Mouse (Mus musculus): ENCODE data around the gene Ptprn2. TPM values are rescaled to one million over a fixed set of nuclear protein-coding genes. Genes with fewer than 3 reads are reported as not detected.

The Ptprn2 gene
- total RNA-seq, 2 experiments from 2014 or later: 296 to 297 TPM

DNA sequence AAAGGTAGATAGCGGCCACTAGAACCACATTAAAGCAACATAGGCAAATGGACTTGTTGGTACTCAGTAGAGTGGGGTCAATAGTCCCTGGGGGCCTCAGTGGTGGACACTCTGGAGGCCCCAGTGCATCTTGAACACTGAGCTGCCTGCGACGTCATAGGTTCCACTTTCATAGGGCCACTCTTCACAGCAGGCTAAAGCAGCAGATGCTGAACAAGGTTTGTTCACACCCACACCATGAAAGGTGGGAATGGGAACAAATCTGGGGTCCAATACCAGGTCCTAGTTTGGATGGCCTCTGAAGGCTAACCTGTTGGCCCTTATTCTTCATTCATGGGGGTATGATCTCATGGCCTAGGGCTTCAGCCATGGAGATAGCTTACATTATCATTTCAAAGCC lies 641.6 kb downstream of the Ptprn2 start:
- DNase-seq (ENCODE audit: low spot score in 2 of 2): no peak

DNA sequence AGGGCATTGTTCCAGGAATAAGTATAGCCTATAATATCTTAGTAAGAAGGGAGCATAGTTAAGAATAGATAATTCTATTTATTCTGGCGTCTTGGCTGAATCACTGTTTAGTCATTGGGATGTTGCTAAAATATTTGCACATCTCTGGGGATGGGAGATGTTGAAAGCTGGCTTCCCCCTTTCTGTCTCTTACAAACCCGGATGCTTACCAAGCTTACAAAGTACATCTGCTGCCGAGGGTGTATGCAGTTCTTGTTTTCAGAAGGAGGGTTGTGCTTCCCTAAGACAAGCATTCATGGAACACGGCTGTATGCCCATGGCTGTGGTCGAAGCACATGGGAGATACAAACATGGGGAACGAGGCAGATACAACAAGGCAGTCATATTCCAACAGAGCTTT lies 642.0 kb downstream of the Ptprn2 start:
- peak in 1 of 2 experiments; percentile 37 for DNase-seq (ENCODE audit: low spot score in 2 of 2)

DNA sequence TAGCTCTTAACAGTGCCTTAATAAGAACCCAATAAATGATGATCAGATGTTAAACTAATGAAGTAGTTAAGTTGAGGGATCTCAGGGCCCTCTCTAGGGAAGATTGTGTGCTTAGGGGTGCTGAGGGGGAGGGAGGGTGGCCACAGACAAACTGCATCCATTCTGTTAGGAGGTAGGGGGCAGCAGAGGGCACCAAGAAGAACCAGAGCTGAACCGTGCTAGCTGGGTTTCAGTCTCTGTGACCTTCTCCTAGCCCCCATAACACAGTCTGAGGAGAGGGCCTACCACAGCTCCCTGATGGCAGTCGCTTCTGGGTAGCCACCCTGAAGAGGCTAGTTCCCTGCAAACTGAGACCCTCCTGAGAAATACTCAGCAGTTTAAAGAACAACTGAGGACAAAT lies 646.6 kb downstream of the Ptprn2 start:
- DNase-seq (ENCODE audit: low spot score in 2 of 2): no peak

DNA sequence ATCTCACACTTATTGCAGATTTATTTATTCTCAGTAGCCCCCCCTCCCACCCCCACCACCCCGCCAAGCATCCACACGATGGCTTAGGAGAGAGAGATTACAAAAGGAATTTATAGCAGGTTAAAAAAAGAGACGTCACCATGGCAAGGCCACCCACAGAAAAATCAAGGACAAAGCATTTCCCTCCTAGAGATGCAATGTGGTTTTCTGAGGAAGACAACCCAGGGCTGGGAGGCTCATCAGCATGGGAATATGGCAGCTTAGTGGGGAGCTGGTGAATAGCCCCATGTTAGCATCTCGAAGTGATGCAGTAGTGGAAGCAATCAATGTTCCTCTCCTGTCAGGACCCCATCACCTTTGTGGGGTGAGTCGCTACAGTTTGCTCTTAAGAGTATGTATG lies 649.7 kb downstream of the Ptprn2 start:
- DNase-seq (ENCODE audit: low spot score in 2 of 2): no peak

DNA sequence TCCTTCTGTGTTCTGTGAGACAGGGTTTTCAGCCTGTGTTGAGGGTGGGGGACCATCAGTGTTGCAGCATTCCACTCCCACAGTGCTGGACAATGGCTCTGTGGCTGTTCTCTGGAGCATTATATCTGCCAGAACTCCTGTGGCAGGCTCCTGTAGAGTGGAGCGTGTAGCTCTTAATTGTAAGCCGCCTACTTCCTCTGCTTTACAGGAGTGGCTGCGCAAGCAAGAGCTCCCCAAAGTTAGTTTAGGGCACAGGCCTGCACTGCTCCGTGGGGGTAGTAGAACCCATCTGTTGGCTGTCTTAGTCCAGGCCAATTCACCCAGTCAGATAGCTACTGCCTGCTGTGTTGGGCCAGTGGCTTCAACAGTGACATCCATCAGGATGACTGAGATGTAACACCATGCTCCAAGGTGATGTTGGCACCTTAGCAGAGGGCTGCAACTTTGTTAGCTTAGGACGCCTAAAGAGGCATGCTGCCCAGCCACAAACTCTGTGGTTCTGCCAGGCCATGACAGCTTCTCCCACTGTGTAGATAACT lies 651.0 kb downstream of the Ptprn2 start:
- DNase-seq (ENCODE audit: low spot score in 2 of 2): no peak

DNA sequence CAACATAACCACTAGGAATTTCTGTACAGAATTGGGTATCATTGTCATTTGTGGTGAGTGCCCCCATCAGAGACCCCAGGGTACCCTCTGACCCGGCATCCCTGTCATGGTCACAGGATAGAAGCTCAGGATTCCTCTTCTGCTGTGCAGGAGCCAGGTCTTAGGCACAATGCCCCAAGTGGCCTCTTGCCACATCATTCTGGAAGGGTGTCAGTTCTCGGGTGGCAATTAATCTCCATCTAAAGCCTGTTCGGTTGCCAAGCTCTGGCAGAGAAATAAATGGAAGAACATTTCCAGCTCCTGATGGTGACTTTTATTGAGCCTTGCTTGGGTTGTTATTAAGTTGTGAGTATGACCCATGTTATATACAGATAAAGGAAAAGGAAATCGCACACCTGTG lies 655.4 kb downstream of the Ptprn2 start:
- no peak for DNase-seq (ENCODE audit: low spot score in 2 of 2)

DNA sequence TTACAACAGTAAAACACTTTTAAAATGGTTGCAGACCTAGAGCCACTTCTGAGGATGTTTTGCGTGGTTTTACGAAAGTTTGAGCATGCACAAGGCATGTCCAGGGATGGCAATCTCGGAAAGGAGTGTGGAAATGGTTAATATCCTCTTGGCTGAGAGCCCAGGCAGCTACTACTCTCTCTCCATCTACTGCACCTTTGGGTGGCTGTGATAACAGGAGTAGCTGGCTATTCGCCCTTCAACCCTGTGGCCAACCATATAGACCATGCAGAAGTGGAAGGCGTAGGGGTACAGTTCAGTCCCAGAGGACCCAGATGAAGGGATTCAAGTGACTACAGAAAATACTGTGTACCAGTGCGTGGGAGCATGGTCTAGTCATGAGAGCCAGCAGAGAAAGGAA lies 655.9 kb downstream of the Ptprn2 start:
- no peak for DNase-seq (ENCODE audit: low spot score in 2 of 2)

DNA sequence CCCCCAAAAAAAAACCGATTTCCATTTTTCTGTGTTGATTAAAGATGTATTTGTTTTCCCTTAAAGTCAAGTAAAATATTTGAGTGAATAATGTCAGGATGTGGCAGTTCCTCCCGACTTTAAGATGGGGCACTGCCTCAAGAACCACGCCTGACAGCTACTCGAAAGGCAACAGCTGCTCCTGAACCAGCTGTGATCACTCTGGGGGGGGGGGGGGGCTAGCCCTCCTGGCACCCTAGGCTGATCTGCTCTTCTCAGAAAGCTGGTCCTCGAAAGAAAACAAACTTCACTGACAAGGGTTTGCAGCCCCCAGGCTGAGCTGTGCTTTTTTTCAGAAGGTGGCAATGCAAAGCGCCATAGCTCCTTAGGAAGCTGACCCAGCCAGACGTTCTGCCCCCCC lies 663.7 kb downstream of the Ptprn2 start:
- DNase-seq (ENCODE audit: low spot score in 2 of 2): no peak

DNA sequence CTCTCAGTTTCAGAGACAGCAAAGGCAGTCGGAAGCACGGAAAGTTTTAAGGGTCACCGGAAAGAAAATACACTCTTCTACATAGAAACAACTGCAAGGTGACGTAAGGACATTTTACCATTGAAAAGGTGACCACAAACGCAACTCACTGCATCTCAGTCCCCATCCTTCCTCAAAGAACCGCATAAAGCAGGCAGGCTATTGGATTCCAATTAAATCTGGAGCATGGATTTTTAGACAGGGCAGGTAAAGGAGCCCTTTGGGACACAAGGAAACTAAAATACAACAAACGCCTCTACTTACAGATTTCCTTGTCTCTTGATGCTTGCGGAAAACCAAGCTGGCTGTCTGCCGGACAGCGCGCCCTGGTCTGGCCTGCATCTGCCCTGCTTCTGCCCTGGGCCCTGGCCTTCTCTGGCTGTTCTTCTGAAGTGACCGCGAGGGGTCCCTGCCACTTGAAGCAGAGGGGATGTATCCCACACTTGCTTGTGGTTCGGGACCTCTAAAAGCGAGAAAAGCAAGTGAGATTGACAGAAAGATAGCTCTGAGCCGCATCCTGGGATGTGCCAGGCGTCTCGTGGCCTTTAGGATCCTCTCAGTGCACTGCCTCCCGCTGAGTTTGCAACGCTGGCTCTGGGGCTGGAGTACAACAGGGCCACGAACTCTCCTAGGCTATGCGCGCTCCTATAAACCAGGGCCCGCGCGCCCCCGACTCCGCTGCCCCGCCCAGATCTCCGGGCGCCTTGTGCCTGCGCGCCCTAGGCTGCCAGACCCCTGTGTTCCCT lies 665.3 kb downstream of the Ptprn2 start:
- no peak for DNase-seq (ENCODE audit: low spot score in 2 of 2)

DNA sequence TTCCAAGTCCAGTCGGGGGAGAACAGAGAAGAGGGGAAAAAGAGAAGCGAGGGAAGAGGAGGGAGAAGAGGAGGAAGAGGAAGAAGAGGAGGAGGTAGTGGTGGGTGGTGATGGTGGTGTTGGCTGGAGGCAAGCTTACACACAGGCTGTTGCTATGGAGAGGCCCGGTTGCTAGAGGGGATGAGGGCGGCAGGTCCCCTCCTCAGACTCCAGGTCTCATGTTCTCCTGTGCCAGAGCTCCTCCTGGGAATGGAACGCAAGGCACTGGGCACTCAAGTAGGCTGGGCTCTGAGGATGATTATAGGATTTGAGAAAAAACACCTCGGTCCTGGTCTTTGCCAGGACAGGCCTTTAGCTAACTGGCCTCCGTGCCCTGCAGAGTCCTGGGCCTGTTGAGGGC lies 666.1 kb downstream of the Ptprn2 start:
- DNase-seq (ENCODE audit: low spot score in 2 of 2): no peak

DNA sequence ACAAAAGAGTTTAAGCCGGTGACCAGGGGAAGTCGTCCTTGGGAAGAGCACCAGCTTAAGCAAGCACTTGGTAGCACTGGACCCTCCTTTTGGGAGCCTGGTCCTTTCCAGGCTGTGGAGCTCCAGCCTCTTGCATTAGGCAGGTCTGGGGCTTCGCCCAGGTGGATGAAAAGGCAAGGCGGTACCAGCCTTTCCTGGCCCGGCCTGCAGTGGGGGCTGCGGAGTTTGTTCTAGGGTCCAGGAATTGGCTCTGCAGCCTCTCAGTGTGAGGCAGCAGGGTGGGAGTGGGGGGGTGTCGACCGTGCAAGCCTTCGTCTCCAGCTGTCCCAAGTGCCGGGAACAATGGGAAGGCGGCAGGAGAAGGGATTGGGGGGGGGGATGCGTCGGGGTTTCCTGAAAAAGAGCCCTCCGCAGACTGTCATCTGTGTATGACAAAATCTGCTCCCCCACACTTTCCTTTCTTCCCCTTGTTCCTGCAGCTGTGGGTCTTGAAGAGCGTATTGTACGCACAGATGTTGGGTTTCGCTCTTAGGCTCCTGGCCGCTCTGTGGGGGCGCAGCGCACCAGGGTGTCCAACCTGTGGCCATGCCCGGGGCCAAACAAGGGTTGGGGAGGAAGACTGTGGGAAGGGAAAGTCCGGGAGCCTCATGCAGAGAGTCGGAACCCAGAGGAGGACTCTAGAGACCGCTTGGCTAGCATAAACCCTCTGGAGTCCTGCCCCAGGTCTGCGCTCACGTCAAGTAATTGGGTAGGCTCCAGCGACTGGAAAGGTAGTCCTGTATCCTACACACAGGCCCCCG lies 667.0 kb downstream of the Ptprn2 start:
- no peak for DNase-seq (ENCODE audit: low spot score in 2 of 2)

DNA sequence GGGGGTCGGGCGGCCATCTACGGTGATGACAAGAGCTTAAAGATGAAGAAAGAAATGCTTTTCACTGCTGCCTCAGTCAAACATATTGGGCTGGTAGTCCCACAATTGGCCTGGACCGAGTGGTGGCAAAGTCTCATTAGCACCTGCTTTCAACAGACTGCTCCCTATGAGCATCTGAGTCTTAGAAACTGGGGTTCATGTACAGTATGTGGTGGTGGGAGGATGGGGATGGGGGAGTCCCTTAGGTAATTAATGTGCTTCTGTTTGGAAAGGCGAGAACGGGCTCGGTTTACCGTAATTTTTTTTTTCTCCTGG lies 667.6 kb downstream of the Ptprn2 start:
- DNase-seq (ENCODE audit: low spot score in 2 of 2): no peak

DNA sequence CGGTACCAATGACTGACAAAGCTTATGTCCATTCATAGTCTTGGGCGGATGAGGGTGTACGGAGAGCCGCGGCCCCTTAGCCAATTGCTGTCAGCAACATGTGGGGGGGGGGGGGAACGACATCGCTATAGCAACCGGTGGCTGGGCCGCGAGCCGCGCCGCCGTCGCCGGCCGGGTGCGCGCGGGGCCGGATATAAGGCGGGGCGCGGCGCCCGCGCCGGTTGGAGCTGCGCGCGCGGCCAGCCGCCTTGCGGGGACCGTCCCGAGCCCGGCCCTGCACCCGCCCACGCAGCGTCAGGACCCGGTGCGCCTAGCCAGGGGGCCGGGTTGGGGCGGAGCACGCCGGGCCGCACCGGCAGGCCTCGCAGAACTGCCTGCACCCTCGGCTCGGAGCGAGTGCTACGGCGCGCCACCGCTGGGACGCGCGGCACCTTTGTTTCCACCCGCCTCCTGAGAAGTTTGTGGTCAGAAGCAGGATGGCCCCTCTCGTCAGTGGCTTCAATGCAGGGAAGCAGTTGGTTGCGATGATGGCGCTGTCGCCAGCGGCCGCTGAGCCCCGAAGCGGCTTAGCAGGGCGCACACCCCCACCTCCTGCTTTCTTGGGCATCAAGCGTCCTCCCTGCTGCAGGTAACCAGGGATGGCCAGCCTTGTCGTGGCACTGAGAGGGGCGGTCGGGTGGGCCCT lies 668.3 kb downstream of the Ptprn2 start:
- DNase-seq (ENCODE audit: low spot score in 2 of 2): peak in 1 of 2 experiments; percentile 53

DNA sequence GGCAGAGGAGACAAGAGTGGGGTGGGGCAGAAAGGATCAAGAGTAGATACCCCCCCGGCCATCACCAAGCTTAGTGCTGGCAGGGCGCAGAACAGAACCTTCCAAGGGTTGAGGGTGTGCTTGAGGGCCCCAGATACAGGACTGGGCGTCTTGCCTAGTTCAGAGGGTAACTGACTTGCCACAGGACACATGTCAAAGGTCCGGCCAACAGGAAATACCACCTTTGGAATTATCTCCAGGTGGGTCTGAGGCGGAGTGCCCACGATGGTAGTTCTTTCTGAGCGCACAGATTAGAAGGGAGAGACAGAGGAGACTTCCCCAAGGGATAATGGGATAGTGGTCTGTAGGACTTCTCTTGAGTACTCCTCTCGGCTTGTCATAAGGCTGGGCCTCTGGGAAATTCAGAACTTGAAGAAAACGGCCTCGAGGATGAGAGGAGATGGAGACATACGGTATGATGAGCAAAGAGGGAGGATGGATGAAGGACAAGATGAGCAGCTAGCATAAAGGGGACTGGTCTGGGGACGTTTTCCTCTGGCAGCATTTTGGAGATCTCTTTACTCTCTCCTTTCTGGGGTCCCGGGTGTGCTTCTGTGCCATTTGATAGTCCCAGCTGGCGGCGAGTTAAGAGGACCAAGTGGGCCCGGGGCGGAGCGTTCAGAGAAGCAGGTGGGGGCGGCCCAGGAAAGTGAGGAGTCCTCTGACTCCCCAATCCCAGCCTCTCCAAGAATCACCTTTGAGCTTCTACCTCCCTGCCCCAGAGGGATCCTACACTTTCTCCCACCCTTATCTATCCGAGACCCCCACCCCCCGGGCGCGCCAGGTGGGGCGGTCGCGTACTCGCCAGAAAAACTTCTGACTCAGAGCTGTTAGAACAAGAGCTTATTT lies 669.1 kb downstream of the Ptprn2 start:
- no peak for DNase-seq (ENCODE audit: low spot score in 2 of 2)

DNA sequence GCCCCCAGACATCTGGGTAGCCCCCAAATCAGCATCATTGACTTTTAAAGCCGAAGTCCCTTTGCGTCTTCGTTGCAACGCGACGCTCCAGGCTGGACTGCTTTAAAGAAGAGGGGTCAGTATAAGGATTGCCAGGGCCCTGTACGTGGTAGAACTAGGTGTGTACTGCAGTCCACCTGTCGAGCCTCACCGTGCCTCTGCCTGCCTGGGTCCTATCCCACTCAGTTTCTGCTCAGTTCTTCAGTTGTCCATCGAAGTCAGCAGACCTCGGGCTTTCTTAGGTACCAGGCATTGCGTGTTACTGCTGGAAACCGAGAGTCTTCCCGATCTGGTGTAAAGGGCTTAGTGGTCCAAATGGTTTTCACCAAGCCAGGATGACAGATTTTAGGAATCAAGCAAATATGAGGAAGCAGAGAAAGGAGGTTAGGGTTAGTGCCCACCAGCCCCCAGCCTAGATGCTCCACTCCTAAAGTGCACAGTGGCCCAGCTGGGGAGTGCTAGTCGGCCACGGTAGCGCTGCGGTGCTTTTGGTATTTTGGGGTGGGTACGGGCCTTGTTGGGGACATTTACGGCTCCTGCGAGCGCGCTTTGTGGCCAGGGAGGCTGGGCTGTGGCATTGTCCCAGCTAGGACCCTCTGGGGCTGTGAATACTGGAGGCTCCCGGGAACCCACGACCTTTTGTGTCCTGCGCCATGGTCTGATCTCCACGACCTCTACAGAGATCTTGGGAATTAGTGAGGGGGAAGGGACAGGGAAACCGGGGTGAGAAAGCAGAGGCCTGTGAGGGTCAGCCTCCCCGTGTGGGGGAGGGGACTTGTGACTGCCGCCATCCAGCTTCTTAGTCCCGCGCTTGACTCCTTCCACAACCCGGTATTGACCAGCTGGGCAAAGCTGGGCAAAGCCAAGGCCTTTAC lies 670.0 kb downstream of the Ptprn2 start:
- DNase-seq (ENCODE audit: low spot score in 2 of 2): no peak

DNA sequence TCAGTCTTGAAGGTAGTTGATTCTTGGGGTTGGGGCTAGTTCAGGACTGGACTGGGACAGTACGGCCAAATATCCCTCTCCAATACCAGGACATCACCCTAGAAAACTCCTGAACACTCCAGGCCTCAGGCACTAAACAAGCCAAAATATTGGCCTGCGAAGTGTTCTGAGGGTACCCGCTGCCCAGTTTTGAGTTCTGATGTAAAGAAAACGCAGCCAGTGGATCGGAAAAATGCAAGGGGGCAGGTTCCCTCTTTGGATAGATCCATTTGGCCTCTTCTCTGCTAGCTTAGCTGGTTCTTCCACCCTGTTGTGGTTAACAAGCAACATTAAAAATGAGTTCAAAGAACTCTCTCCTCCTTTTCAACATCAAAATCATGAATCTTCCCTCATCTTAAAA lies 670.7 kb downstream of the Ptprn2 start:
- no peak for DNase-seq (ENCODE audit: low spot score in 2 of 2)

DNA sequence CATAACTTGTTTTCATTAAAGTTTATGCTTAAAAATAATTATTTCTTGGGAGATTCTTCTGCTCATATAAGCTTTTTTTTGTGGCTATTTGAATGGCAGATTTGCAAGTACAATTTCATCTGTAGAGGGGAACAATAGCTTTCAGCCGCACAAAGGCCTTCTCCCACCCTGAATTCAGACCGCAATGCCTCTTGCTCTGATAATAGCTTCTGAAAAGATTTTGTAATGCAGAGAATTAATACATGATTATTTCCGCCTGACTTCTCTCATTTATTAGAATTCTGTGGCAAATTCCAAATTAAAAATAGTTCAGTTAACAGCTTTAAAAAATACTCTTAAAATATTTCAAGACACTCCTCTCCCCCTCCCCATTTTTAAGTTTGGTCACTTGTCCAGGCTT lies 671.3 kb downstream of the Ptprn2 start:
- no peak for DNase-seq (ENCODE audit: low spot score in 2 of 2)

DNA sequence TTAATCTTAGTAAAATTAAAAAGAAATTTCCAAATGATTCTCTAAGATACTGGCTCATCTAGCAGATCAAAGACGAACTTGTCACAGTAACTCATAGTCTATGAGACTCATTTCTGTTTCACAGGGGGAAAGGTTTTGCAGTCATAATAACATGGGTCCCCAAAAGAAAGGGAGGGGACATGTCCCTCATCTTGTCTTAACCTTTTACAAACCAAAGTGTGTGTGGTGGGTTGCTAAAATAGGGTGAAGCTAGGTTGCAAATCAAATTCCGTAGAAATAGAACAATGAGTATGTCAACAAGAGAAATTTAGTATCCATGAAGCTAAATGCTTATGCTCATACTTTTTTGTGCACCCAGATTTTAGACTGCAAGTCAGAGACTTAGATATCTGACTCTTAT lies 671.7 kb downstream of the Ptprn2 start:
- no peak for DNase-seq (ENCODE audit: low spot score in 2 of 2)

DNA sequence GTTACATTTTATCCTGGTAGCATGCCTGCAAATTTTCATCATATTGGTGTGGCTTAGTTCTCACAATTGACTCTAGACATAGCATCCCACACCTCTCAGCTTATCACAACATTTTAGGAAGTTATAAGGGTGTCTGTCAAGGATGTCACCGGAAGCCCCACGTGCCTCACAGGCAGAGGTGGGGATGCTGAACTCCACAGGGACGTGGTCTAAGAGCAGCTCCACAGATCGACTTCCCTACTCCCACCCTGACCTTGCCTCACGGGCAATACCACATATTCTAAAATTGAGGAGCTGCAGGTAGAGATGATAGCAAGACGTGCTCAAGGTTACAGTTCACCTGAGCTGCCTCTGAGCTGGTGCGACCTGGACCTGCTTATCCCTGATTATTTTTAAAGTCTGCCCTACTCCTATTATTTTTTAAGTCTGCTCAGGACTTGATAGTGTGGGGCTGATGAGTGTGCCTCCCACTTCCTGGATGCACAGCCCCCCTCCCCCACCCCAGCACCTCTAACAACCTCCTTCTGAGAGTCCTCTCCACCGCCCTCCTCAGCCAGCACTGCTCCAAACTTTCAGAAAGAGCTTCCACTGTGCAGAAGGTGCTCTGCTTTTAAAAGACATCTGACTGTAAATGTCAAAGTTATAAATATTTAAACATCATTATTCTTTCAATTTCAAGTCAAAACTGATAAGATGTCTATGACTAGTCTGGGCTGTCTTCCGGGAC lies 672.3 kb downstream of the Ptprn2 start:
- no peak for DNase-seq (ENCODE audit: low spot score in 2 of 2)

All from layer of hippocampus, adult 18-20 months (tissue).